ENCODE assay signal across 8 mouse cellular contexts in genomic region chr2:85129496-85129971, GRCm38 (mm10). TPM values are rescaled to one million over a fixed set of nuclear protein-coding genes. Genes with fewer than 3 reads are reported as not detected.
A peak's percentile ranks its signal among the peaks of the same experiment; 100 is the strongest.
DNase-seq lines count a peak whose midpoint lies in the region; ATAC-seq and TF ChIP-seq lines count a peak whose summit lies in the region.

No protein-coding gene starts in this region.

- intact Hi-C loops in heart, postnatal 36 days (cut with DNase I) = no loop called here

- no peak overlapping the region for H3K4me3 ChIP-seq in brown adipose tissue, adult 24 weeks (ENCODE audit: insufficient read depth, low read depth, low read length)
- no peak overlapping the region for H3K4me3 ChIP-seq in liver, embryonic 14.5 days (ENCODE audit: insufficient read depth in 1 of 2, low read depth in 2 of 2, low read length in 2 of 2)

- POLR2A ChIA-PET in Patski (lab: Charles Lee) = no interaction called here

- peaks cover 41% of the 10 kb centered on the region for H3K4me1 ChIP-seq in brown adipose tissue, adult 24 weeks (ENCODE audit: control insufficient read depth, insufficient read depth, insufficient read length, low read length)
- peaks cover 11 to 23% of the 10 kb centered on the region in 2 experiments for H3K4me1 ChIP-seq in liver, embryonic 14.5 days (replicated peaks; ENCODE audit: control insufficient read depth in 2 of 2, insufficient read depth in 2 of 2, low read length in 1 of 2)

- CTCF ChIA-PET in Patski (lab: Charles Lee) = interaction anchor here (1.4 to 1.8 kb wide), 2 partner anchors 10 to 117 kb away, joined by 3 to 4 read pairs; no protein-coding TSS in a partner anchor

- H3K4me2 ChIP-seq in liver, embryonic 14.5 days (ENCODE audit: low read depth) = no peak overlapping the region

- no peaks in the 10 kb centered on the region for H3K9me3 ChIP-seq in liver, embryonic 14.5 days (ENCODE audit: control insufficient read depth, low read length)

- TF ChIP-seq CTCF in Patski (IDR thresholded peaks at IDR 0.05) = no peak
- TF ChIP-seq CTCF in liver, embryonic 14.5 days (IDR thresholded peaks at IDR 0.05; ENCODE audit: low read depth) = no peak

- peaks cover 4% of the 10 kb centered on the region for H3K27me3 ChIP-seq in Patski
- H3K27me3 ChIP-seq in liver, embryonic 14.5 days (ENCODE audit: control insufficient read depth, insufficient read depth, low read length) = no peaks in the 10 kb centered on the region

- H3K36me3 ChIP-seq in liver, embryonic 14.5 days (replicated peaks; ENCODE audit: control insufficient read depth, insufficient read depth, low read depth) = no peaks in the 10 kb centered on the region

- DNase-seq in Patski (ENCODE audit: low read depth, low spot score) = no peak
- peak; percentile 46 to 52 for DNase-seq in heart, postnatal 36 days
- no peak for DNase-seq in liver, embryonic 14.5 days (ENCODE audit: low read depth in 3 of 3, low spot score in 3 of 3)
- DNase-seq in urinary bladder, postnatal 10 days (ENCODE audit: low spot score) = no peak
- no peak for DNase-seq in cerebellum, adult 11-12 months
- DNase-seq in layer of hippocampus, postnatal 25 days (ENCODE audit: extremely low spot score in 1 of 2, low spot score in 1 of 2) = no peak
- no peak for DNase-seq in urinary bladder, postnatal 25 days (ENCODE audit: low spot score)

- in situ Hi-C loops in Patski (cut with MboI; ENCODE audit: low pct_unique_long_range_greater_than_20kb) = no loop called here

- WGBS in liver, embryonic 14.5 days (ENCODE audit: insufficient replicate concordance) = 19% methylated on average over 6 of the region's 6 CpGs

- ATAC-seq in Patski = peak; percentile 14
- peak; percentile 49 for ATAC-seq in liver, embryonic 14.5 days (ENCODE audit: insufficient read depth)

- TF ChIP-seq EP300 in liver, embryonic 14.5 days (IDR thresholded peaks at IDR 0.05; ENCODE audit: low read depth) = no peak

- H3K27ac ChIP-seq in brown adipose tissue, adult 24 weeks (replicated peaks; ENCODE audit: low read depth, low read length) = peak overlapping the region; percentile 87
- H3K27ac ChIP-seq in liver, embryonic 14.5 days = no peak overlapping the region

- no peak overlapping the region for H3K9ac ChIP-seq in liver, embryonic 14.5 days (replicated peaks)

RNA-seq across cellular contexts. Expression of gene Aplnr, which starts 6.5 kb away (rescaled TPM):
- 0.12 TPM for polyA plus RNA-seq in Patski (2021)
- 6.1 and 16.7 TPM in 2 replicates for polyA plus RNA-seq in brown adipose tissue, adult 24 weeks (2012; ENCODE audit: insufficient read depth, insufficient read length, missing spikeins)
- 10 to 100 TPM; 34.0 to 60.3 TPM for total RNA-seq in heart, postnatal 36 days (2021)
- polyA plus RNA-seq in liver, embryonic 14.5 days (2012; rRNA removed) = 0.63 and 0.76 TPM in 2 replicates
- 0.88 and 1.3 TPM in 2 replicates for polyA plus RNA-seq in liver, embryonic 14.5 days (2014; fragmentation: Nextera tagmentation; extraction: Ambion mirVana)
- total RNA-seq in layer of hippocampus, postnatal 25 days (2021) = 1 to 10 TPM; 1.1 to 1.4 TPM

Comparison
In these comparisons a context has a peak if more than half of its experiments do, and no peak if none do; other contexts are left out.
1. DNase-seq: peak in heart, postnatal 36 days (2 of 2); none in Patski (single experiment), liver, embryonic 14.5 days (0 of 3), urinary bladder, postnatal 10 days (single experiment), cerebellum, adult 11-12 months (single experiment), layer of hippocampus, postnatal 25 days (0 of 2) and urinary bladder, postnatal 25 days (single experiment).